Mouse (Mus musculus): ENCODE results near the gene Atf3. TPM values are rescaled to one million over a fixed set of nuclear protein-coding genes. Genes with fewer than 3 reads are reported as not detected.
A peak's percentile ranks its signal among the peaks of the same experiment; 100 is the strongest.

Gene Atf3
- polyA plus RNA-seq (2016; fragmentation: Nextera tagmentation; extraction: Ambion mirVana) = 17.0 and 17.6 TPM in 2 replicates

GRCm38 (mm10) chr1:191217939-191218338, at the start of gene Atf3:
Atf3 (minus strand) TSS chr1:191218039.
- H3K9ac ChIP-seq = no peak within 1 kb of the TSS
- H3K4me3 ChIP-seq = no peak within 1 kb of the TSS
- 0 out of 2 replicates have a peak, but pooled peaks cover 4% of the 10 kb centered on the region for H3K27me3 ChIP-seq (replicated peaks)
- no peaks in the 10 kb centered on the region for H3K36me3 ChIP-seq
- ATAC-seq (ENCODE audit: insufficient number of reproducible peaks, low FRiP score) = no peak
- WGBS = 45% methylated on average over 6 of the region's 6 CpGs
- no peaks in the 10 kb centered on the region for H3K9me3 ChIP-seq (replicated peaks)
- no peak within 1 kb of the TSS for H3K4me2 ChIP-seq
- H3K27ac ChIP-seq (ENCODE audit: poor library complexity, severe bottlenecking) = no peak within 1 kb of the TSS
- peaks cover 8% of the 10 kb centered on the region; the same call in 1 of the 2 replicates for H3K4me1 ChIP-seq (replicated peaks)

DNA sequence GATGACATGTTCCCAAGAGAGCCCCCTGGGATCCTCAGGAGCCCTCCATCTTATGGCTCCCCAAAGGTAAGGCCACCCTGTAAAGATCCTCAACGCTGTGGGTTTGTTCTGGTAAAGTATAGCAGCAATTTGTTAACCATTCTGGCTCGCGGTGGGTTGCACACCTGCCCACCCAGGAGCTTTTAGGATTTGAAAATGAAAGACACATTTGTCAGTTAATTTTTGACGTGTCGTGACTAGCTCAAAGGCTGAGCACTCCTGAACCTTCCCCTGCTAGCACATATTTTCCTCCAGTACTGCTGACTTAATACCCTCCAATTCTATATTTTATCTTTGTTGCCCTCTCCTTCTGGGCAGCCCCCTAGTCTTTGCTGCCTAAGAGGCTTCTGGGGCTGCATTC, 49.3 kb upstream of the Atf3 start:
- no peak for ATAC-seq (ENCODE audit: insufficient number of reproducible peaks, low FRiP score)
- no peak overlapping the region for H3K9ac ChIP-seq
- no peaks in the 10 kb centered on the region for H3K27me3 ChIP-seq (replicated peaks)
- peaks cover 24% of the 10 kb centered on the region for H3K4me1 ChIP-seq (replicated peaks)
- H3K4me3 ChIP-seq = no peak overlapping the region
- H3K36me3 ChIP-seq = no peaks in the 10 kb centered on the region
- no peaks in the 10 kb centered on the region for H3K9me3 ChIP-seq (replicated peaks)
- H3K27ac ChIP-seq (ENCODE audit: poor library complexity, severe bottlenecking) = no peak overlapping the region
- H3K4me2 ChIP-seq = no peak overlapping the region
- WGBS = 87% methylated on average over 5 of the region's 5 CpGs

- no peak for ATAC-seq (ENCODE audit: insufficient number of reproducible peaks, low FRiP score)
- Histone ChIP-seq H3K4me2 (no peak overlapping the region), H3K27me3 (replicated peaks) (no peaks in the 10 kb centered on the region), H3K36me3 (no peaks in the 10 kb centered on the region), H3K9me3 (replicated peaks) (no peaks in the 10 kb centered on the region), H3K4me3 (no peak overlapping the region), H3K9ac (no peak overlapping the region), H3K4me1 (replicated peaks) (peaks cover 13% of the 10 kb centered on the region), H3K27ac (ENCODE audit: poor library complexity, severe bottlenecking) (no peak overlapping the region)
- 82% methylated on average over 5 of the region's 5 CpGs for WGBS
Measured at GRCm38 (mm10) chr1:191263471-191263870, 45.6 kb upstream of the Atf3 start.

DNA sequence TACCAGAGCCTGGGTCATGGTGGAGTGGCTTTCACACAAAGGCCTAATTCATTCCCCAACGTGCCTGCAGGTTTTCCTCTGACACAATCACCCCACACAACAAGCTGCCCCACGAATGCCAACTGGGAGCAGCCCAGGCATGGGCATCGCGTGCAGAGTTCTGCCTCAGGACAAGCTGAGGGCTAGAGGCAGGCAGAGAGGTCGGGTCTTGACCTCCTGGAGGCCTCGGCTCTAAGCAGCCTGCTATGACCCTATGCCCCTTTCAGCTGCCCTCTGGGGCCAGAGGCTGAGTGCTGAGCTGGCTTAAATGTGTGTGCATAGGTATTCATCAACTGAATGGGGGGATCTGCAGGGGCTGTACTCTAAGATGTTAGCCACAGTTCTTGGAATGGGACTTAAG, 44.0 kb upstream of the Atf3 start:
- 67% methylated on average over 6 of the region's 6 CpGs for WGBS
- Histone ChIP-seq H3K27me3 (replicated peaks) (no peaks in the 10 kb centered on the region), H3K36me3 (no peaks in the 10 kb centered on the region), H3K4me3 (no peak overlapping the region), H3K9ac (no peak overlapping the region), H3K27ac (ENCODE audit: poor library complexity, severe bottlenecking) (no peak overlapping the region), H3K4me1 (replicated peaks) (peaks cover 17% of the 10 kb centered on the region), H3K4me2 (no peak overlapping the region), H3K9me3 (replicated peaks) (no peaks in the 10 kb centered on the region)
- no peak for ATAC-seq (ENCODE audit: insufficient number of reproducible peaks, low FRiP score)

GRCm38 (mm10) chr1:191259661-191260060, 41.8 kb upstream of the Atf3 start:
- whole genome bisulfite sequencing = 58% methylated on average over 5 of the region's 5 CpGs
- H3K4me1 ChIP-seq (replicated peaks) = peaks cover 24% of the 10 kb centered on the region
- no peak overlapping the region for H3K4me3 ChIP-seq
- 0 out of 2 replicates have a peak, but pooled peaks cover 7% of the 10 kb centered on the region for H3K27me3 ChIP-seq (replicated peaks)
- ATAC-seq (ENCODE audit: insufficient number of reproducible peaks, low FRiP score) = no peak
- H3K27ac ChIP-seq (ENCODE audit: poor library complexity, severe bottlenecking) = no peak overlapping the region
- no peaks in the 10 kb centered on the region for H3K9me3 ChIP-seq (replicated peaks)
- no peak overlapping the region for H3K9ac ChIP-seq
- H3K4me2 ChIP-seq = no peak overlapping the region
- no peaks in the 10 kb centered on the region for H3K36me3 ChIP-seq

GRCm38 (mm10) chr1:191259121-191259520, 41.3 kb upstream of the Atf3 start:
- ATAC-seq (ENCODE audit: insufficient number of reproducible peaks, low FRiP score) = no peak
- Histone ChIP-seq H3K4me2 (0 out of 2 replicates have a peak overlapping the region, but pooled peaks have one; percentile 6), H3K27ac (ENCODE audit: poor library complexity, severe bottlenecking) (no peak overlapping the region), H3K36me3 (no peaks in the 10 kb centered on the region), H3K9ac (no peak overlapping the region), H3K9me3 (replicated peaks) (no peaks in the 10 kb centered on the region), H3K27me3 (replicated peaks) (0 out of 2 replicates have a peak, but pooled peaks cover 7% of the 10 kb centered on the region), H3K4me3 (no peak overlapping the region), H3K4me1 (replicated peaks) (peaks cover 24% of the 10 kb centered on the region)
- 19% methylated on average over 7 of the region's 7 CpGs for WGBS

- peak overlapping the region; percentile 6; the same call in 1 of the 2 replicates for H3K4me2 ChIP-seq
- H3K4me3 ChIP-seq = no peak overlapping the region
- H3K9ac ChIP-seq = no peak overlapping the region
- 44% methylated on average over 3 of the region's 3 CpGs for WGBS
- ATAC-seq (ENCODE audit: insufficient number of reproducible peaks, low FRiP score) = no peak
- no peak overlapping the region for H3K27ac ChIP-seq (ENCODE audit: poor library complexity, severe bottlenecking)
- H3K4me1 ChIP-seq (replicated peaks) = peaks cover 24% of the 10 kb centered on the region
- H3K9me3 ChIP-seq (replicated peaks) = no peaks in the 10 kb centered on the region
- H3K27me3 ChIP-seq (replicated peaks) = 0 out of 2 replicates have a peak, but pooled peaks cover 7% of the 10 kb centered on the region
- no peaks in the 10 kb centered on the region for H3K36me3 ChIP-seq
Measured at GRCm38 (mm10) chr1:191258521-191258920, 40.7 kb upstream of the Atf3 start.

- Histone ChIP-seq H3K4me1 (replicated peaks) (peaks cover 24% of the 10 kb centered on the region), H3K27ac (ENCODE audit: poor library complexity, severe bottlenecking) (no peak overlapping the region), H3K27me3 (replicated peaks) (0 out of 2 replicates have a peak, but pooled peaks cover 7% of the 10 kb centered on the region), H3K4me3 (no peak overlapping the region), H3K9ac (no peak overlapping the region), H3K9me3 (replicated peaks) (no peaks in the 10 kb centered on the region), H3K4me2 (no peak overlapping the region), H3K36me3 (no peaks in the 10 kb centered on the region)
- ATAC-seq (ENCODE audit: insufficient number of reproducible peaks, low FRiP score) = no peak
- 61% methylated on average over 2 of the region's 2 CpGs for WGBS
Measured at GRCm38 (mm10) chr1:191257981-191258380, 40.1 kb upstream of the Atf3 start.

DNA sequence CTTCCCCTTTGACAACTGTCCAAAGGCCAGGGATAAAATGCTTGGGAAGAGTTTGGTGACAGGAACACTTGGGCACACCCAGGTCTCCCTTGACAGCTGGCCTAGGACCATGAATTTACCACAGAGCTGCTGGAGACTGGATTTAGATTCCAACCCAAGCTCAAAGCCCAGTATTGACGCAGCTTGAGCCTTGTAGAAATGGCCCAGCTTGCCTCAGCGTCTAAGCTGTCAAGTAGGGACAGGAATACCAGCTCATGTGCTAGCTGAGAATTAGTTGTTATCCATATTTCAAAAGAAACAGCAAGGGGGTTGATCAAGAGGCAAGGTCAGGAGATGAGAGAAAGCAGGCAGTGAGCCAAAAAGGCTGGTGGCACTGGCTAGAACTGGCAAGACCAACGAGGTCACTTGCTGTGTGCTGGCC, 39.5 kb upstream of the Atf3 start:
- Histone ChIP-seq H3K27ac (ENCODE audit: poor library complexity, severe bottlenecking) (no peak overlapping the region), H3K36me3 (no peaks in the 10 kb centered on the region), H3K27me3 (replicated peaks) (0 out of 2 replicates have a peak, but pooled peaks cover 7% of the 10 kb centered on the region), H3K9me3 (replicated peaks) (no peaks in the 10 kb centered on the region), H3K9ac (no peak overlapping the region), H3K4me2 (no peak overlapping the region), H3K4me1 (replicated peaks) (peaks cover 24% of the 10 kb centered on the region), H3K4me3 (no peak overlapping the region)
- ATAC-seq (ENCODE audit: insufficient number of reproducible peaks, low FRiP score) = no peak
- 37% methylated on average over 3 of the region's 3 CpGs for WGBS

- no peaks in the 10 kb centered on the region for H3K9me3 ChIP-seq (replicated peaks)
- H3K4me2 ChIP-seq = no peak overlapping the region
- no peak for ATAC-seq (ENCODE audit: insufficient number of reproducible peaks, low FRiP score)
- peaks cover 24% of the 10 kb centered on the region for H3K4me1 ChIP-seq (replicated peaks)
- no peak overlapping the region for H3K4me3 ChIP-seq
- H3K27me3 ChIP-seq (replicated peaks) = 0 out of 2 replicates have a peak, but pooled peaks cover 7% of the 10 kb centered on the region
- H3K9ac ChIP-seq = no peak overlapping the region
- no peaks in the 10 kb centered on the region for H3K36me3 ChIP-seq
- 67% methylated on average over 11 of the region's 11 CpGs for WGBS
- H3K27ac ChIP-seq (ENCODE audit: poor library complexity, severe bottlenecking) = no peak overlapping the region
Measured at GRCm38 (mm10) chr1:191256566-191257350, 38.9 kb upstream of the Atf3 start.

DNA sequence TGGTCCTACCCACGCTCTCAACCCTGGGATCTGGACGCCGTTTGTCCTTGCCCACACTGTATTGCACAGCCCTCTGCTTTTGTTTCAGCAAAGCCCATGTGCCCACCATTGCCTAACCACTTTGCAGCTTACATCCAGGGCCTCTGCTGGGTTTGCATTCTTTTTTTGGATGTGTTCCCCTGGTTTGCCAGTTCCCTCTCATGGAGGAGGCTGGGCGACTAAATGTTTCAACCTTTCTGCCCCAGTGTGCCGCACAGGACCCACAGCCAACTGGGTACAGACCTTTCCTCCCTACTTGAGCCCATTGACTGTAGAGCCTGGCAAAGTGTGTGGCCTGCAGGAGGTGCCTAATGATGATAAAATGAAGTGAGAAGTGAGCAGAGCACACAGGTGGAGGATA, 38.3 kb upstream of the Atf3 start:
- Histone ChIP-seq H3K36me3 (no peaks in the 10 kb centered on the region), H3K9me3 (replicated peaks) (no peaks in the 10 kb centered on the region), H3K27me3 (replicated peaks) (0 out of 2 replicates have a peak, but pooled peaks cover 7% of the 10 kb centered on the region), H3K4me1 (replicated peaks) (peaks cover 24% of the 10 kb centered on the region), H3K4me3 (no peak overlapping the region), H3K27ac (ENCODE audit: poor library complexity, severe bottlenecking) (no peak overlapping the region), H3K4me2 (no peak overlapping the region), H3K9ac (no peak overlapping the region)
- 84% methylated on average over 5 of the region's 5 CpGs for WGBS
- ATAC-seq (ENCODE audit: insufficient number of reproducible peaks, low FRiP score) = no peak
